Mouse (Mus musculus) liver, embryonic 13.5 days (tissue): ENCODE measurements around the gene Nom1. TPM values are rescaled to one million over a fixed set of nuclear protein-coding genes. Genes with fewer than 3 reads are reported as not detected.

Source experiments
- ATAC-seq: fragments of 200-750 bp; cut with Nextera tagmentation; 2 replicates; pipeline ENCODE4 v1.8.0; 2017; ENCODE audit warnings: low read depth, mild to moderate bottlenecking, moderate number of reproducible peaks, moderate library complexity
- DNase-seq: peaks from one replicate; pipeline ENCODE4 v3.0.0; 2022
- H3K27ac ChIP-seq: fragments of 300-500 bp; sonication (generic); 2 replicates; pipeline ENCODE4 v1.5.1; 2015; ENCODE audit warnings: moderate library complexity, mild to moderate bottlenecking, inconsistent platforms
- H3K27me3 ChIP-seq: fragments of 300-500 bp; sonication (generic); 2 replicates; pipeline ENCODE4 v1.6.1; 2015; ENCODE audit warnings: mild to moderate bottlenecking, inconsistent platforms
- H3K36me3 ChIP-seq: fragments of 300-500 bp; sonication (generic); 2 replicates; pipeline ENCODE4 v1.6.1; 2015; ENCODE audit warnings: mild to moderate bottlenecking, inconsistent platforms
- H3K4me1 ChIP-seq: fragments of 300-500 bp; sonication (generic); replicated peaks from 2 replicates; pipeline ENCODE4 v1.6.1; 2015; ENCODE audit warnings: inconsistent platforms
- H3K4me2 ChIP-seq: fragments of 300-500 bp; sonication (generic); 2 replicates; pipeline ENCODE4 v1.6.1; 2015; ENCODE audit warnings: inconsistent platforms, mild to moderate bottlenecking, moderate library complexity
- H3K4me3 ChIP-seq: fragments of 300-500 bp; sonication (generic); replicated peaks from 2 replicates; pipeline ENCODE4 v1.5.1; 2015; ENCODE audit warnings: mild to moderate bottlenecking, inconsistent platforms
- H3K9ac ChIP-seq: fragments of 300-500 bp; sonication (generic); 2 replicates; pipeline ENCODE4 v1.6.1; 2015; ENCODE audit warnings: mild to moderate bottlenecking, inconsistent platforms
- H3K9me3 ChIP-seq: fragments of 300-500 bp; sonication (generic); replicated peaks from 2 replicates; pipeline ENCODE4 v1.6.1; 2016; ENCODE audit warnings: inconsistent platforms
- WGBS: fragments of 180-500 bp; shearing (Covaris S2); methylation state at CpG from one replicate; pipeline ENCODE4 v1.1.7; 2015; ENCODE audit not compliant: insufficient replicate concordance; 5-methylcytosine and 5-hydroxymethylcytosine counted together
- polyA plus RNA-seq: library from polyadenylated mRNA; unstranded; fragments of >200 nt; fragmentation: Nextera tagmentation; extraction: Ambion mirVana; gene quantifications from 2 replicates; pipeline ENCODE4 v1.2.1, GENCODE M21; 2015

The Nom1 gene
- polyA plus RNA-seq, 1 experiment from 2014 or later = 19.4 TPM

DNA sequence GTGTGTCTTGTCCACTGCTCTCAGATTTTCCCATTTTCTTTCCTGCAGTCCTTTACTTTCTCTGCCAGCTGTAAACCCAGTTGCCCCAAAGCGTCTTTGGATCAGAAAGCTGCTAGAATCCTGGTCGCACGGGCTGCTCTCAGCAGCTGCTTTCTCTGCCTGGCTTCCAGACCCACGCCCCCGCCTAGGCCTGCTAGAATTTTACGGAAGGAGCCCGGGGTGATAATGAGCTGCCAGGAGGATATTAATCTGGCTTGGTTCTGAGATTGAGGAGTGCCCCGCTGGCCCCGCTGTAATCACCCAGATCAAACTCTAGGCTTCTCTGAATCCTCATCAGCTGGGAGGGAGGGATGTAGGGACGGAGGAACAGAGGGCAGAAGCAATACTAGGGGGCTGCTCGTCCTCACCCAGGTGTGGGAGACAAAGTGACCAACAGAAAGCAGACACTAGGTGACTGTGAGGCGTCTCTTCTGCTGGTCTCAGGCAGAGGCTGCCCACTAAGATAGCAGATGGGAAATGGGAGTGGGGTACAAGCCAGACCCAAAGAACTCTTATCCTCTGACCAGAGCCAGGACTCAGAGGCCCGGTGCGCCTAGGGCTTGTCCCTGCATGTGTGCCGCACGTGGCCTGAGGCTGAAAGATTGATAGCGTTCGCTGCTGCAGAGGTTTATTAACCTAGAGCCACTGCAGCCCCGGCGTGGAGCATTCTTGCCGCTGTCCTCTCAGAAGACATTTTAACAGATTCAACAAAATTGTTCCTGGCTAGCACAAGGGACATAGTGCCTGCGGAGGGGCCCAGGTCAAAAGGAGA is 37.6 kb downstream of the Nom1 start:
- Histone ChIP-seq H3K27ac (no peak overlapping the region), H3K4me3 (no peak overlapping the region), H3K4me2 (no peak overlapping the region), H3K27me3 (peaks cover 99% of the 10 kb centered on the region), H3K9me3 (no peaks in the 10 kb centered on the region), H3K9ac (no peak overlapping the region), H3K36me3 (no peaks in the 10 kb centered on the region), H3K4me1 (peaks cover 8% of the 10 kb centered on the region)
- WGBS = 3% methylated on average over 22 of the region's 22 CpGs
- no peak for DNase-seq
- ATAC-seq = no peak

DNA sequence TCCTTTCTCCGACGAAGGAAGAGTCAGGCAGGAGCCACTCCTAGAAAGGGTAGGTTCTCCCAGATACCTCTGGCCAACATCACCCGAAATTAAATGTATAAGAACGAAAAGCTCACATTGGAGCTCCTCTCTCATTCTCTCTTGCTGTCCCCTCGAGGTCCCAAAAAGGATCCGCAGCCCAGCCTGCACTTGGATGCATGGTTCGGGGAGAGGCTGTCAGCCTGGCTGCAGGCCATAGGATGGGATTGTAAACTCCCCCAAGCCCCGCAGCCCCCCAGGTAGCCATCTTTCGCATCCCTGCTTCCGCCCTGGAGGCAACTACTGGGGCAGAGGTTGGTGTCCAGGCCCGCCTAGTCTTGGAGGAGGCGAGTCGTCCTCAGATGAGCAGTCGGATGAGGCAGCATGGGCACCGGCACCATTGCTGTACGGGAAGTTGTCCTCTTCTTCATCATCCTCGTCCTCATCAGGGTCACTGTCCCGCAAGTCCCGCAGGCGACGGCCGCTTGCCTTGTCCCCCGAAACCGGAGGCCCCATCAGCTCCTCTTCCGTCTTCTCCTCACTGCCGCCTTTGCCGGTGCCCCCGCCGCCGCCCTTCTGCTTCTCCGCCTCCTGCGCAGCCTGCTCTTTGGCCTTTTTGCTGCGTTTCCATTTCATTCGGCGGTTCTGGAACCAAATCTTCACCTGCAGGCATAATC is 39.2 kb downstream of the Nom1 start:
- 3% methylated on average over 35 of the region's 35 CpGs for WGBS
- H3K4me2 ChIP-seq = no peak overlapping the region
- H3K4me1 ChIP-seq = peaks cover 3% of the 10 kb centered on the region; the same call in 1 of the 2 replicates
- no peak overlapping the region for H3K27ac ChIP-seq
- ATAC-seq (no peak), DNase-seq (no peak)
- H3K9ac ChIP-seq = no peak overlapping the region
- H3K36me3 ChIP-seq = no peaks in the 10 kb centered on the region
- H3K27me3 ChIP-seq = peaks cover 100% of the 10 kb centered on the region
- no peak overlapping the region for H3K4me3 ChIP-seq
- H3K9me3 ChIP-seq = no peaks in the 10 kb centered on the region

DNA sequence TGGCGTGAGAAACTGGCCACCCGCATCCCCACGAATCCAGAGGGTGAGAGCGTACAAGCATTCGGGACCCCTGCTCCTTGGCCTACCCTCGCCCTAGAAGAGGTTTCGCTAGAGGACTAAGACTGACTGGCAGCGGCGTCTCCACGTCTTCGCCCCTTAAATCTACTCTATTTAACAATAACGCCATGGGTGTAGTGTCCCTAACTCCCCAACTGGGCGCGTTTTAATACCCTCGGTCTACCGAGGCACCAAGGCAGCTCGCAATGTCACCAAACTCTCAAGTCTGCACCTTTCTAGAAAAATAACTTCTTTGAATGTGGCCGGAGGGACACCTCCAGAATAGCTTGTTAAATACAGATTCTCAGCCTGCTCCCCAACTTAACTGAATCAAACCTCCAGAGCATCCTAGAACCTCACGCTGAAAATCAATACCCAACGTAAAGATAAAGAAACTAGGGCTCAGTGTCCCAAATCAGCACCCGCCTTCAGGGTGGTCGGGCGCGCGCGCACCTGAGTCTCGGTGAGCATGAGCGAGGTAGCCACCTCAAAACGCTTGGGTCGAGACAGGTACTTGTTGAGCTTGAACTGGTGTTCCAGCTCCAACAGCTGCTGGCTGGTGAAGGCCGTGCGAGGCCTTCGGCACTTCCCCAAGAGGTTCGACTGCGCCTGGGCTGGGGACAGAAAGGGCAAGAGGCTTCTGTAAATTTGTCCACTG is 39.9 kb downstream of the Nom1 start:
- H3K36me3 ChIP-seq = no peaks in the 10 kb centered on the region
- no peak overlapping the region for H3K27ac ChIP-seq
- H3K4me3 ChIP-seq = no peak overlapping the region
- peaks cover 100% of the 10 kb centered on the region for H3K27me3 ChIP-seq
- H3K4me1 ChIP-seq = peaks cover 3% of the 10 kb centered on the region; the same call in 1 of the 2 replicates
- DNase-seq (no peak), ATAC-seq (no peak)
- H3K9ac ChIP-seq = no peak overlapping the region
- H3K9me3 ChIP-seq = no peaks in the 10 kb centered on the region
- H3K4me2 ChIP-seq = no peak overlapping the region
- 3% methylated on average over 35 of the region's 35 CpGs for WGBS

GRCm38 (mm10) chr5:29475041-29475440 is 40.6 kb downstream of the Nom1 start:
- no peak overlapping the region for H3K4me3 ChIP-seq
- H3K9ac ChIP-seq = no peak overlapping the region
- ATAC-seq = no peak
- no peak overlapping the region for H3K4me2 ChIP-seq
- H3K27me3 ChIP-seq = peaks cover 100% of the 10 kb centered on the region
- H3K36me3 ChIP-seq = no peaks in the 10 kb centered on the region
- no peaks in the 10 kb centered on the region for H3K9me3 ChIP-seq
- H3K27ac ChIP-seq = no peak overlapping the region
- peaks cover 3% of the 10 kb centered on the region; the same call in 1 of the 2 replicates for H3K4me1 ChIP-seq
- DNase-seq = no peak
- 2% methylated on average over 10 of the region's 10 CpGs for WGBS

GRCm38 (mm10) chr5:29475556-29475955 is 41.1 kb downstream of the Nom1 start:
- Histone ChIP-seq H3K9ac (no peak overlapping the region), H3K27ac (no peak overlapping the region), H3K36me3 (no peaks in the 10 kb centered on the region), H3K4me3 (no peak overlapping the region), H3K9me3 (no peaks in the 10 kb centered on the region), H3K4me2 (no peak overlapping the region), H3K27me3 (peaks cover 100% of the 10 kb centered on the region), H3K4me1 (peaks cover 3% of the 10 kb centered on the region; the same call in 1 of the 2 replicates)
- WGBS = 8% methylated on average over 5 of the region's 5 CpGs
- ATAC-seq (no peak), DNase-seq (no peak)

DNA sequence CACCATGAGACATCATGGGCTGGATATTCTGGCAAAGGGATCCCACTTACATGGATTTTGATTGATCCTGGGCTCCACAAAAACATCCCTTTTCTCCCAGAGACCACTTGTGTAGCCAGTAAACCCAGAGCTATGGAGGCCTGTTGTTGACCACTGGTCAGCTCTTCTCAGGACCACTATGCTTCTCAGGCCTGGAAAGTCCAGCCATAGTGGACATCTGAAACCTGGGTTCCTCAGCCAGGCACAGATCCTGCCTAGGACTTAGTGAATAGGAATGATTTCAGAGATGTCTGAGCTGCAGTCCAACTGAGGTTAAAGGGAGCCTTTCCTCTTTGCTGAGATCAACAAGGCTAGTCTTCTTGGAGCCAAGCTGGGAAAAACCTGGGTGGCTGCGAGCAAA is 41.6 kb downstream of the Nom1 start:
- no peak overlapping the region for H3K4me2 ChIP-seq
- H3K27ac ChIP-seq = no peak overlapping the region
- peaks cover 100% of the 10 kb centered on the region for H3K27me3 ChIP-seq
- H3K4me3 ChIP-seq = no peak overlapping the region
- 13% methylated on average over 1 of the region's 1 CpGs for WGBS
- H3K4me1 ChIP-seq = peaks cover 3% of the 10 kb centered on the region; the same call in 1 of the 2 replicates
- H3K9ac ChIP-seq = no peak overlapping the region
- no peaks in the 10 kb centered on the region for H3K36me3 ChIP-seq
- ATAC-seq = no peak
- no peak for DNase-seq
- no peaks in the 10 kb centered on the region for H3K9me3 ChIP-seq

DNA sequence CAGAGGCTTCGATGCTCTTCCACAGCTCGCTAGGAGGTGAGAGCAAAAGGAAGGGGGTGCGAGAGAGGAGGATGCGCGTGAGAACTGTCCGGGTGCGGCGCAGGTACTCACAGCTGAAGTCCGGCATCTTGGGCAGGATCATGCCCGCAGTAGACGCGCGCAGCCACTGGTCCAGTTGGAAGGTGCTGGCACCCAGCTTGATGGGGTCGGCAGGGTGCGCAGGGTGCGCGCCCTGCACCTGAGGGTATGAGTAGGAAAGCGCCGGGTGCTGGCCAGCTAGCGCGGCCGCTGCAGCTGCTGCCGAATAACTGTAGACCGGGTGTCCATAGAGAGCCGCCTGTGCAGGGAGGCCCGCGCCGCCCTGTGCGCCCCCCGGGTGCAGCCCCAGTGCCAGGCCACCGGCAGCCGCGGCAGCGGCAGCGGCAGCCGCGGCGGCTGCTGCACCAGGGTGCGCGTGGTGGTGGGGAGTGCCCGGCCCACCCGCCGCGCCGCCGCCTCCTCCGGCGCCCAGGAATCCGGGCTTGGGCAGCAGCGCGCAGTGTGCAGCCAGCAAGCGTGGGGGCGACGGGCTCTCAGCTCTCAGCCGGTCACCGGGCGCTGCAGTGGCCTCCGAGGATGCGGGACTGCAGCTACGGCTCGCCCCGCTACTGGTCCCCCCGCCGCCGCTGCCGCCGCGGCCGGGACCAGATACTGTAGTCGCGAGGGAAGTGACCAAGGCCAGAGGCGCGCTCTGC is 43.2 kb downstream of the Nom1 start:
- peak overlapping the region; percentile 18 for H3K4me3 ChIP-seq
- no peaks in the 10 kb centered on the region for H3K36me3 ChIP-seq
- peaks cover 3% of the 10 kb centered on the region; the same call in 1 of the 2 replicates for H3K4me1 ChIP-seq
- no peak for DNase-seq
- no peak overlapping the region for H3K9ac ChIP-seq
- no peak for ATAC-seq
- peak overlapping the region; percentile 38 for H3K4me2 ChIP-seq
- H3K27me3 ChIP-seq = peaks cover 99% of the 10 kb centered on the region
- no peak overlapping the region for H3K27ac ChIP-seq
- 2% methylated on average over 66 of the region's 73 CpGs for WGBS
- no peaks in the 10 kb centered on the region for H3K9me3 ChIP-seq

GRCm38 (mm10) chr5:29478208-29479197 is 44.0 kb downstream of the Nom1 start, which contains the start of gene Mnx1:
TSS of gene Mnx1 (minus strand) at chr5:29478470.
- Histone ChIP-seq H3K9me3 (no peaks in the 10 kb centered on the region), H3K4me2 (peak within 1 kb of the TSS; percentile 38), H3K4me3 (peak within 1 kb of the TSS; percentile 18), H3K27ac (no peak within 1 kb of the TSS), H3K4me1 (peaks cover 3% of the 10 kb centered on the region; the same call in 1 of the 2 replicates), H3K36me3 (no peaks in the 10 kb centered on the region), H3K9ac (no peak within 1 kb of the TSS), H3K27me3 (peaks cover 99% of the 10 kb centered on the region)
- no peak for DNase-seq
- ATAC-seq = peak; percentile 31; the same call in 1 of the 2 replicates
- 1% methylated on average over 65 of the region's 65 CpGs for WGBS

DNA sequence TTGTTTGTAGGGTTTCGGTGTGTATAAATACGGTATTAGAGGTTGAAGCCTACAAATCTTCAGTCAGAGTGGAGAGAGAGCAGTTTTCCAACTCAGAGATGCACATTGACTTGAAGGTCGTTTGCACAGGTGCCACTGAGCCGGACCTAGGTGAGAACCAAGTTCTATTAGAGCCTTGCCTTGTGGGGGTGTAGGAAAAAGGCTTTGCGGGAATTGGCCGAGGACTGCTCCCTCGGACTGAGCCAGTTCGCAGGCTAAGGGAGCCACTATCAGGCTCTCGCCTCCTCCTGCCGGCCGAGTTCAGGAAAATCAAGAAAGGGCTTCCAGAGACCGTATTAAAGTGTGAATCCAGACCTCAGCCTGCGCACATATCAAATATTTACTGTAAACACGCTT is 44.7 kb downstream of the Nom1 start:
- no peaks in the 10 kb centered on the region for H3K9me3 ChIP-seq
- no peak for DNase-seq
- no peak for ATAC-seq
- H3K27me3 ChIP-seq = peaks cover 99% of the 10 kb centered on the region
- no peak overlapping the region for H3K4me3 ChIP-seq
- 2% methylated on average over 14 of the region's 14 CpGs for WGBS
- no peak overlapping the region for H3K27ac ChIP-seq
- no peak overlapping the region for H3K9ac ChIP-seq
- H3K4me2 ChIP-seq = no peak overlapping the region
- H3K36me3 ChIP-seq = no peaks in the 10 kb centered on the region
- H3K4me1 ChIP-seq = peaks cover 3% of the 10 kb centered on the region; the same call in 1 of the 2 replicates

- Histone ChIP-seq H3K36me3 (no peaks in the 10 kb centered on the region), H3K27me3 (peaks cover 98% of the 10 kb centered on the region), H3K4me1 (no peaks in the 10 kb centered on the region), H3K4me3 (no peak overlapping the region), H3K9ac (no peak overlapping the region), H3K27ac (no peak overlapping the region), H3K4me2 (no peak overlapping the region), H3K9me3 (no peaks in the 10 kb centered on the region)
- 6% methylated on average over 4 of the region's 4 CpGs for WGBS
- DNase-seq = no peak
- ATAC-seq = no peak
These were observed 49.3 kb downstream of the Nom1 start for GRCm38 (mm10) chr5:29483801-29484200.
